Mouse (Mus musculus): ENCODE results near the gene Il33.

DNA sequence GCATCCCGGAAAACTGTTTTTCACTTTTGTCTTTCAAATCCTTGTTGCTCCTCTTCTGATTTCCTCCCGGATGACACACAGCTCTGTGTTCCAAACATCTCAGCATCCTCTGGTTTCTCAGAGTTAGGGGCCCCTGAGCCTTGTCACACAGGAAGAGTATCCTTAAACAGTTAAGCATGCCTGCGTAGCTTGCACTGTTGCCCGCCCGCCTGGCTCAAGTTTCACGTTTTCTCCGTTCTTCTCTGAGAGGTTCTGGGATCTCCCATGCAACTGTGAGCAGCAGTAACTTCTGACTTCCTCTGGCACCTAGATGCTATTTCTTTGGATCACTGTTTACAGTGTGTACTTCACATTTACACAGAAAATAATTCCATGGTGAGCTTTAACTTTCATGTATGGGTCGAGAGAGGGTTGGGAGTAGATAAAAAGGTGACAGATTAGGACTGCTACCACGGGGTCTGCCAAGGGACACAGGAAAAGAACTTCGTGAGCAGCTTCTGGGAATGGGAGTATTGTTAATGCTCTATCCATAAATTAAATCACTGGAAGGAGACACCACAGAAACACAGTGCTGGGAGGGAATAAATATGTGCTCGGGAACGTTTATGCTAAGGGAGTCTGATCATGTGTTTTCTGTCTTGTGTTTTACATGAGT is 1.3 kb downstream of the Il33 start:
- TF ChIP-seq CTCF (IDR thresholded peaks at IDR 0.05; ENCODE audit: extremely low read depth, insufficient read depth, insufficient read length, insufficient replicate concordance) (no peak), POLR2A (IDR thresholded peaks at IDR 0.05; ENCODE audit: low read depth, low read length) (no peak)

Data from spleen, adult 2 months (tissue).